Mouse (Mus musculus) CH12.LX (cell line): ENCODE measurements around the gene Flot1. TPM values are rescaled to one million over a fixed set of nuclear protein-coding genes. Genes with fewer than 3 reads are reported as not detected.

Experiments
- DNase-seq: peaks from one replicate; pipeline ENCODE4 v3.0.0-alpha.2; 2013; ENCODE audit errors: extremely low read depth
- H3K27ac ChIP-seq: 2 replicates; pipeline ENCODE4 v1.5.1; 2012; ENCODE audit warnings: low read depth, mild to moderate bottlenecking, control low read depth, moderate library complexity; ENCODE audit not compliant: insufficient read depth
- H3K27me3 ChIP-seq: replicated peaks from 2 replicates; pipeline ENCODE3; 2012; ENCODE audit warnings: inconsistent platforms
- H3K36me3 ChIP-seq, 2 experiments: replicated peaks in 1 of 2; 2 replicates each; pipeline versions ENCODE3 to v1.6.1; 2012; ENCODE audit warnings: inconsistent platforms in 1 of 2, low read length in 1 of 2, mild to moderate bottlenecking in 1 of 2, mixed read lengths in 1 of 2, moderate library complexity in 1 of 2; ENCODE audit not compliant: control insufficient read depth in 1 of 2, insufficient read depth in 1 of 2
- H3K4me1 ChIP-seq, 2 experiments: 2 replicates each; pipeline ENCODE4 v1.6.1; 2012; ENCODE audit warnings: inconsistent platforms in 1 of 2, moderate library complexity in 1 of 2; ENCODE audit not compliant: insufficient read depth in 2 of 2, control insufficient read depth in 1 of 2
- H3K4me2 ChIP-seq: 2 replicates; pipeline ENCODE4 v1.6.1; 2012; ENCODE audit warnings: low read depth, mild to moderate bottlenecking, control low read depth; ENCODE audit not compliant: poor library complexity, insufficient read depth, severe bottlenecking
- H3K4me3 ChIP-seq, 3 experiments: fragments of 150-350 bp in 1 of 3; sonication (generic) in 1 of 3; replicated peaks in 1 of 3; 2 replicates each; pipeline versions ENCODE3 to v1.5.1; 2011 to 2012; ENCODE audit warnings: low read depth in 2 of 3, low read length in 2 of 3, mild to moderate bottlenecking in 2 of 3, moderate library complexity in 2 of 3, control low read depth in 1 of 3, improper control_type of control experiment in 1 of 3, inconsistent platforms in 1 of 3, mixed read lengths in 1 of 3; ENCODE audit not compliant: poor library complexity in 1 of 3
- H3K79me2 ChIP-seq: replicated peaks from 2 replicates; pipeline ENCODE4 v1.6.1; 2012; ENCODE audit warnings: mild to moderate bottlenecking, moderate library complexity; ENCODE audit not compliant: control insufficient read depth, poor library complexity, insufficient read depth, severe bottlenecking; ENCODE audit errors: extremely low read depth
- H3K9ac ChIP-seq: 2 replicates; pipeline ENCODE4 v1.6.1; 2012; ENCODE audit warnings: low read depth, mild to moderate bottlenecking, control low read depth, moderate library complexity; ENCODE audit not compliant: insufficient read depth
- H3K9me3 ChIP-seq: replicated peaks from 2 replicates; pipeline ENCODE3; 2012; ENCODE audit warnings: low read length, inconsistent platforms, mixed read lengths
- BHLHE40 ChIP-seq: IDR thresholded peaks from 2 replicates; pipeline ENCODE4 v1.6.1; 2011; ENCODE audit warnings: mild to moderate bottlenecking, low read depth, low read length, improper control_type of control experiment
- CHD2 ChIP-seq: IDR thresholded peaks from 2 replicates; pipeline ENCODE4 v1.6.1; 2011; ENCODE audit warnings: low read length, improper control_type of control experiment
- E2F4 ChIP-seq: IDR thresholded peaks from 2 replicates; pipeline ENCODE4 v1.6.1; 2011; ENCODE audit warnings: low read depth, low read length, improper control_type of control experiment; ENCODE audit not compliant: insufficient replicate concordance
- ETS1 ChIP-seq: conservative IDR thresholded peaks from 2 replicates; pipeline ENCODE4 v1.6.1; 2012; ENCODE audit warnings: low read depth, mild to moderate bottlenecking, inconsistent platforms, low read length, improper control_type of control experiment, moderate library complexity
- GABPA ChIP-seq: IDR thresholded peaks from 2 replicates; pipeline ENCODE4 v1.6.1; 2012; ENCODE audit warnings: low read depth, low read length, improper control_type of control experiment, inconsistent platforms; ENCODE audit not compliant: insufficient replicate concordance
- IRF4 ChIP-seq: IDR thresholded peaks from 2 replicates; pipeline ENCODE4 v1.6.1; 2014; ENCODE audit warnings: low read depth, mild to moderate bottlenecking, inconsistent platforms, low read length, improper control_type of control experiment
- JUN ChIP-seq: IDR thresholded peaks from 2 replicates; pipeline ENCODE4 v1.6.1; 2011; ENCODE audit warnings: low read depth, mild to moderate bottlenecking, low read length, improper control_type of control experiment, moderate library complexity; ENCODE audit not compliant: insufficient read depth
- JUND ChIP-seq: conservative IDR thresholded peaks from 2 replicates; pipeline ENCODE4 v1.6.1; 2011; ENCODE audit warnings: low read depth, low read length, improper control_type of control experiment
- MAFK ChIP-seq: IDR thresholded peaks from 2 replicates; pipeline ENCODE4 v1.6.1; 2011; ENCODE audit warnings: low read length, improper control_type of control experiment; ENCODE audit not compliant: insufficient replicate concordance
- MAZ ChIP-seq: IDR thresholded peaks from 2 replicates; pipeline ENCODE4 v1.6.1; 2012; ENCODE audit warnings: low read depth, mild to moderate bottlenecking, inconsistent platforms, low read length, improper control_type of control experiment, moderate library complexity
- NELFE ChIP-seq: IDR thresholded peaks from 2 replicates; pipeline ENCODE4 v1.6.1; 2011; ENCODE audit warnings: low read depth, low read length, improper control_type of control experiment
- NRF1 ChIP-seq: IDR thresholded peaks from 2 replicates; pipeline ENCODE4 v1.6.1; 2014; ENCODE audit warnings: low read depth, mild to moderate bottlenecking, inconsistent platforms, low read length, improper control_type of control experiment, moderate library complexity
- RCOR1 ChIP-seq: conservative IDR thresholded peaks from 2 replicates; pipeline ENCODE4 v1.6.1; 2012; ENCODE audit warnings: low read depth, mild to moderate bottlenecking, inconsistent platforms, low read length, improper control_type of control experiment
- SMC3 ChIP-seq: IDR thresholded peaks from 2 replicates; pipeline ENCODE4 v1.6.1; 2011; ENCODE audit warnings: low read depth, low read length, improper control_type of control experiment
- TCF12 ChIP-seq: IDR thresholded peaks from 2 replicates; pipeline ENCODE4 v1.6.1; 2014; ENCODE audit warnings: low read depth, mild to moderate bottlenecking, inconsistent platforms, low read length, improper control_type of control experiment
- USF1 ChIP-seq: IDR thresholded peaks from 2 replicates; pipeline ENCODE4 v1.6.1; 2014; ENCODE audit warnings: low read depth, mild to moderate bottlenecking, inconsistent platforms, low read length, improper control_type of control experiment
- USF2 ChIP-seq: conservative IDR thresholded peaks from 2 replicates; pipeline ENCODE4 v1.6.1; 2011; ENCODE audit warnings: low read depth, low read length, improper control_type of control experiment
- ZC3H11A ChIP-seq: IDR thresholded peaks from 2 replicates; pipeline ENCODE4 v1.6.1; 2012; ENCODE audit warnings: low read depth, mild to moderate bottlenecking, inconsistent platforms, low read length, improper control_type of control experiment
- ZKSCAN1 ChIP-seq: IDR thresholded peaks from 2 replicates; pipeline ENCODE4 v1.6.1; 2012; ENCODE audit warnings: low read depth, inconsistent platforms, low read length, improper control_type of control experiment, borderline replicate concordance
- ZMIZ1 ChIP-seq: IDR thresholded peaks from 2 replicates; pipeline ENCODE4 v1.6.1; 2012; ENCODE audit warnings: low read depth, mild to moderate bottlenecking, inconsistent platforms, low read length, improper control_type of control experiment
- dilution Hi-C: fragments of 300-500 bp; cut with MboI; formaldehyde crosslinking; loops from 2 replicates; pipeline ENCODE4 v1.14.3; 2020; ENCODE audit warnings: low sequenced_read_pairs; ENCODE audit not compliant: extremely low pct_unique_long_range_greater_than_20kb, extremely low pct_ligation_motif_present
- in situ Hi-C: fragments of 300-500 bp; cut with MboI; formaldehyde crosslinking; loops from 3 replicates; pipeline ENCODE4 v1.14.3; 2019; ENCODE audit warnings: low sequenced_read_pairs, low pct_ligation_motif_present, low pct_unique_long_range_greater_than_20kb, mixed read lengths
- polyA plus RNA-seq: library from polyadenylated mRNA; unstranded; fragments of >175 nt; gene quantifications from 2 replicates; pipeline ENCODE4 v1.2.1, GENCODE M21; 2012; ENCODE audit warnings: low read depth; ENCODE audit not compliant: insufficient read length
- total RNA-seq, 2 experiments: library from RNA; depleted of rRNA; stranded (reverse); fragments of 300-350 nt in 1 of 2; fragments of >200 nt in 1 of 2; gene quantifications; 2 replicates each; pipeline ENCODE4 v1.2.3; 2012 to 2014

Flot1 gene
- total and polyA plus RNA-seq, 3 experiments, result 16.3 to 21.6 (median 17.6) TPM

- Histone ChIP-seq H3K36me3 (no peaks in the 10 kb centered on the region), H3K4me2 (no peak overlapping the region), H3K27ac (no peak overlapping the region)
- in situ Hi-C loops (no loop called here), dilution Hi-C loops (no loop called here)
- TF ChIP-seq MAFK (no peak), RCOR1 (no peak), IRF4 (no peak), USF2 (no peak), CHD2 (no peak), USF1 (no peak), GABPA (no peak), BHLHE40 (no peak), SMC3 (no peak), ZC3H11A (no peak), ZKSCAN1 (no peak), MAZ (no peak), NRF1 (no peak), JUND (no peak), TCF12 (no peak), NELFE (no peak)
- TF ChIP-seq, all 38 proteins: peak for 0
- no peaks in the 10 kb centered on the region for H3K79me2 ChIP-seq
- no peaks in the 10 kb centered on the region for H3K27me3 ChIP-seq
- H3K4me3 ChIP-seq, result no peak overlapping the region
- DNase-seq, result no peak
- peaks cover 2 to 4% of the 10 kb centered on the region in 2 experiments; a peak in 2 of 4 replicates for H3K4me1 ChIP-seq
- H3K9me3 ChIP-seq, result no peaks in the 10 kb centered on the region
- H3K9ac ChIP-seq, result no peak overlapping the region
Observed at GRCm38 (mm10) chr17:35795656-35796055, 27.4 kb upstream of the Flot1 start.

DNA sequence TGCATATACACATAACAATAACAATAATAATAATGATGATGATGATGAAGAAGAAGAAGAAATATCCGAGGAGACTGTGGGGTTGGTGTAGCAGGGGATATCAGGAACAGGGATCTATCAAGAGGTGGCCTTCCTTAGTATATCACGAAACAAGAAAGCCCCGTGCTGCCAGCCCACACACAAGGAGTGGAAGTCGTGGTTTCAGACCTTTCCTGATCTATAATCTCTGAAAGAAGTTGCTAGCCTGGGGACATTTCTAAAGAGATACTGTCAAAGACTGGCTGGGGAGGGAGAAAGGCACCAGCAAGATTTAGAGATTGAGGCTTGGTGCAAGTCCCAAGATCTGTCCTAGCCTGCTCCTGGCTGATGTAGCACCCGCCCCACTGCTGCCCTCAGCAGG lies 26.2 kb upstream of the Flot1 start:
- Histone ChIP-seq H3K4me3 (no peak overlapping the region), H3K9ac (no peak overlapping the region), H3K9me3 (no peaks in the 10 kb centered on the region), H3K27me3 (no peaks in the 10 kb centered on the region), H3K4me2 (no peak overlapping the region), H3K4me1 (peaks cover 2 to 4% of the 10 kb centered on the region in 2 experiments; a peak in 2 of 4 replicates), H3K36me3 (no peaks in the 10 kb centered on the region), H3K27ac (no peak overlapping the region), H3K79me2 (no peaks in the 10 kb centered on the region)
- in situ Hi-C loops, result no loop called here
- TF ChIP-seq E2F4 (no peak), ZMIZ1 (no peak), ETS1 (no peak), GABPA (no peak), JUN (no peak), USF1 (no peak), MAZ (no peak)
- DNase-seq, result no peak
- dilution Hi-C loops, result no loop called here
